Mouse (Mus musculus) midbrain, postnatal 0 days (tissue): ENCODE measurements around the gene Zfp385a. TPM values are rescaled to one million over a fixed set of nuclear protein-coding genes. Genes with fewer than 3 reads are reported as not detected.

Source experiments
- ATAC-seq: fragments of 200-750 bp; cut with Nextera tagmentation; 2 replicates; pipeline ENCODE4 v1.8.0; 2017; ENCODE audit warnings: moderate number of reproducible peaks, mild to moderate bottlenecking, moderate TSS enrichment, moderate library complexity; ENCODE audit not compliant: low FRiP score
- DNase-seq: peaks from one replicate; pipeline ENCODE4 v3.0.0-alpha.2; 2015; ENCODE audit warnings: low spot score
- H3K27ac ChIP-seq: fragments of 300-500 bp; sonication (generic); 2 replicates; pipeline ENCODE4 v1.5.1; 2014; ENCODE audit warnings: low read depth, mild to moderate bottlenecking, low read length, mixed read lengths
- H3K27me3 ChIP-seq: fragments of 300-500 bp; sonication (generic); 2 replicates; pipeline ENCODE4 v1.6.1; 2014; ENCODE audit warnings: low read length, control low read depth, mixed read lengths; ENCODE audit not compliant: insufficient read depth
- H3K36me3 ChIP-seq: fragments of 300-500 bp; sonication (generic); 2 replicates; pipeline ENCODE4 v1.6.1; 2014; ENCODE audit warnings: low read length, control low read depth, mixed read lengths; ENCODE audit not compliant: insufficient read depth
- H3K4me1 ChIP-seq: fragments of 300-500 bp; sonication (generic); 2 replicates; pipeline ENCODE4 v1.6.1; 2014; ENCODE audit warnings: mild to moderate bottlenecking, control low read depth, antibody characterized with exemption, low read length, mixed read lengths; ENCODE audit not compliant: insufficient read depth
- H3K4me2 ChIP-seq: fragments of 300-500 bp; sonication (generic); 2 replicates; pipeline ENCODE4 v1.6.1; 2014; ENCODE audit warnings: low read depth, mild to moderate bottlenecking, low read length, mixed read lengths; ENCODE audit not compliant: poor library complexity, severe bottlenecking
- H3K4me3 ChIP-seq: fragments of 300-500 bp; sonication (generic); 2 replicates; pipeline ENCODE4 v1.5.1; 2014; ENCODE audit warnings: low read depth, mild to moderate bottlenecking, low read length, moderate library complexity
- H3K9ac ChIP-seq: fragments of 300-500 bp; sonication (generic); replicated peaks from 2 replicates; pipeline ENCODE4 v1.6.1; 2014; ENCODE audit warnings: mild to moderate bottlenecking, low read length, moderate library complexity, mixed read lengths; ENCODE audit not compliant: poor library complexity, severe bottlenecking
- H3K9me3 ChIP-seq: fragments of 300-500 bp; sonication (generic); 2 replicates; pipeline ENCODE4 v1.6.1; 2016; ENCODE audit warnings: low read length, control low read depth
- CTCF ChIP-seq: IDR thresholded peaks from 2 replicates; pipeline ENCODE4 v1.5.1; 2016; ENCODE audit warnings: antibody characterized with exemption, mild to moderate bottlenecking
- WGBS: fragments of 180-500 bp; shearing (Covaris S2); extraction: QIAGEN DNeasy Blood & Tissue Kit; methylation state at CpG from one replicate; pipeline ENCODE4 v1.1.7; 2014; 5-methylcytosine and 5-hydroxymethylcytosine counted together
- polyA plus RNA-seq: library from polyadenylated mRNA; unstranded; fragments of >200 nt; fragmentation: Nextera tagmentation; extraction: Ambion mirVana; gene quantifications from 2 replicates; pipeline ENCODE4 v1.2.1, GENCODE M21; 2015
- total RNA-seq: library from RNA; depleted of rRNA; stranded (reverse); fragments of >200 nt; gene quantifications from 2 replicates; pipeline ENCODE4 v1.2.3, GENCODE M21; 2014

The Zfp385a gene
- total and polyA plus RNA-seq, 2 experiments from 2014 or later: 22.0 to 26.9 TPM

DNA sequence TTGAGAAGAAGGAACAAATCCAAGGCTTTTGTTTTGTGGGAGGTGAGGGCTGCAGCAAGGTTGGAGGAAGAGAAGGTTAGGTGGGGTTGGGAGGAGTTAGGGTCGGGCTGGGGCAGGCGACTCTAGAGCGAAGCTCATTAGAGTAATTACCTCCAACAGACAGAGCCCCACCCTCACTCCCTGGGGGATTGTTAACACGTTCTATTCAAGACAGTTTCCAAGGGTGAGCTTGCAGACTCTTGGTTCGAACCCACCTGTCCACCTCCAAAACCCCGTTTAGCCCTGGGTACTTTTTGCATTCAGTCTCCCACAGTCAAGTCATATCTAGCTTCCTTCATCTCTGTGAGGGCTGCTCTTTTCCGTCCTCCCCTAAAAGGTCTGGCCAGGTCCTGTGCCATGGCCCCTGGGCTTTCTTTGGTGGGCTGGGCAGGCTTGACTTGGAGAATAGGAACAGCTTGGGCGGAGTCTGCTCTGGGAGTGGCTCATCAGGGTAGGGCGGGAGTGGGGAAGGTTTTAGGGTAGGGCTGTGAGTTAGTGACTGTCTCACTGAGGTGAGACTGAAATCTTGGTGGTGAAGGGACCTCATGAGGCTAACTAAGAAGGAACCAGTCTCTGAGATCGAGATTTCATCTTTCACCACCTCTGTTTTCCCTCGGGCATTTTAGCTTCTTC is 2.8 kb downstream of the Zfp385a start:
- no peak overlapping the region for H3K27ac ChIP-seq
- DNase-seq: no peak
- H3K9me3 ChIP-seq: no peaks in the 10 kb centered on the region
- no peak for ATAC-seq
- WGBS: 32% methylated on average over 11 of the region's 11 CpGs
- 0 out of 2 replicates have a peak, but pooled peaks cover 4% of the 10 kb centered on the region for H3K36me3 ChIP-seq
- H3K4me1 ChIP-seq: peaks cover 22% of the 10 kb centered on the region
- no peak overlapping the region for H3K9ac ChIP-seq
- H3K4me3 ChIP-seq: no peak overlapping the region
- H3K4me2 ChIP-seq: no peak overlapping the region
- no peak for TF ChIP-seq CTCF
- no peaks in the 10 kb centered on the region for H3K27me3 ChIP-seq

DNA sequence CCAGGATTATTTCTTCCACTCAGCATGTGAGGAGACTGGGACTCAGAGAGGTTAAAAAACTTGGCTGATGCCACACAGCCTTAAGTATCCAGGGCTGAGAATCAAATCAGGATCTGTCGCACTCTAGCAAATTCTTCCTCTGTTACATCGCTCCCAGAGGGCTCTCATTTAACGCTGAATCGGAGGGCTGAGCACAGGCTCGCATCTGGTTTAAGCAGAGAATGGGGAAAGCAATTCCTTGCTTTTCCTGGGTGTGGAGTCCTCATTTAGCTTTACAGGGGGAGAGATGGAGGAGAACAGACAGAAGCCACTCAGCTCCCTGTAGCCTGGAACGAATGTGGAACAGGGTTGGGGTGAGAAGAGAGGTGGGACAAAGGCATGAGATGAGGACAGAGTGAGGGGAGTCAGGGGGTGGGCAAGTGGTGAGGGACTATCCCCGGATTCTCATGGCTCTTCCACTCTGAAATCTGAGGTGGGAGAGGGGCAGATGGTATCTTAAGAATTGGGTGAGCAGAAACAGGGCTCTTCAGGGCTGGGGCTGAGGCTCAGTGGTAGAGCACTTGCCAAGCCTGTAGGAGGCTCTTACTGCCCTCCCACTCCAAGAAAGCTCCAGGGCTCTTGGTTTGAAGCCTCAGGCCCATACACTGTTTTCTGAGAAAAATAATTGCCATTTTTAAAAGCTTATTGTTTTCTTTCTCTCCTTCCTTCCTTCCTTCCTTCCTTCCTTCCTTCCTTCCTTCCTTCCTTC is 4.2 kb downstream of the Zfp385a start:
- Histone ChIP-seq H3K27me3 (no peaks in the 10 kb centered on the region), H3K4me3 (no peak overlapping the region), H3K9ac (no peak overlapping the region), H3K4me2 (no peak overlapping the region), H3K27ac (0 out of 2 replicates have a peak overlapping the region, but pooled peaks have one; percentile 38), H3K9me3 (no peaks in the 10 kb centered on the region), H3K36me3 (0 out of 2 replicates have a peak, but pooled peaks cover 4% of the 10 kb centered on the region), H3K4me1 (peaks cover 22% of the 10 kb centered on the region)
- ATAC-seq (no peak), DNase-seq (no peak)
- TF ChIP-seq CTCF: no peak
- WGBS: 24% methylated on average over 7 of the region's 7 CpGs

DNA sequence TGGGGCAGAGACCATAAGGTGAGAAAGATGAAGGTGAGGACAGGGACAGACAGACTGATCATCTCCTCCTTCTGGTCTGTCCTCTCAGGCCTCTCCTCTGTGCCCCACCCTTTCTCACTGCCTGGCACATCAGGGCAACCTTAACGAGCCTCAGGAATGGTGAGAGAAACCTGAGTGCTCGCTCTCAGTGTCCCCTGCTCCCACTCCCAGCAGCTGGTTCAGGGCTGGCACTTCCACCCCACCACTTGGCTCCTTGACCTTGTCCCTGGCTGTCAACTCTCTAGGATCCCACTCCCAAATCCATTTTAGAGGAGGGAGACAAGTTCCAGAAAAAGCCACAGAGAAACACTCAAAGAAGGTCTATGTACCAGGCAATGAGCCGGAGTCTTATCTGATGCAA is 4.9 kb downstream of the Zfp385a start:
- Histone ChIP-seq H3K27ac (peak overlapping the region; percentile 38; the same call in 1 of the 2 replicates), H3K4me2 (no peak overlapping the region), H3K9ac (no peak overlapping the region), H3K36me3 (0 out of 2 replicates have a peak, but pooled peaks cover 4% of the 10 kb centered on the region), H3K4me3 (no peak overlapping the region), H3K9me3 (no peaks in the 10 kb centered on the region), H3K27me3 (no peaks in the 10 kb centered on the region), H3K4me1 (peaks cover 22% of the 10 kb centered on the region)
- no peak for TF ChIP-seq CTCF
- ATAC-seq (no peak), DNase-seq (no peak)
- WGBS: 64% methylated on average over 3 of the region's 3 CpGs

DNA sequence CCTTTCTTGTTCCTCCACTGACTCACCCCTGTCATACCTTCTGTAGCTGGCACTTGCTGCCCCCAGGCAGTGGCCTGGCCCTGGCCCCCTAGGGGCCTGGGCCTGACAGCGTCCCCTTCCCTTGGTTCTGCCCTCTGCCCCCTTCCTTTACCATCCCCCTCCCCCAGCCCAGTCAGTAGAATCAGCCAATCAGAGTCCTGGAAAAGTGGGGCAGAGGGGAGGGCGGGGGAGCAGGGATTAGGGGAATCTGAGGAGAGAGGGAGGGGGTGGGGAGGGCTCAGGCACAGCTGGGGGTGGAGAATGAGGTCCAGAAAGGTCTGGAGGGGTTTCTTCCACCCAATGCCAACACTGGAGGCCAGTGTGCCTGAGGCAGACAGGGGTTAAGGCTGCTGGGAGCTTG is 5.7 kb downstream of the Zfp385a start:
- DNase-seq (no peak), ATAC-seq (no peak)
- H3K36me3 ChIP-seq: 0 out of 2 replicates have a peak, but pooled peaks cover 4% of the 10 kb centered on the region
- no peak overlapping the region for H3K4me2 ChIP-seq
- peaks cover 21% of the 10 kb centered on the region for H3K4me1 ChIP-seq
- H3K9me3 ChIP-seq: no peaks in the 10 kb centered on the region
- no peak for TF ChIP-seq CTCF
- no peak overlapping the region for H3K4me3 ChIP-seq
- no peak overlapping the region for H3K9ac ChIP-seq
- H3K27ac ChIP-seq: no peak overlapping the region
- WGBS: 5% methylated on average over 1 of the region's 2 CpGs
- H3K27me3 ChIP-seq: no peaks in the 10 kb centered on the region

DNA sequence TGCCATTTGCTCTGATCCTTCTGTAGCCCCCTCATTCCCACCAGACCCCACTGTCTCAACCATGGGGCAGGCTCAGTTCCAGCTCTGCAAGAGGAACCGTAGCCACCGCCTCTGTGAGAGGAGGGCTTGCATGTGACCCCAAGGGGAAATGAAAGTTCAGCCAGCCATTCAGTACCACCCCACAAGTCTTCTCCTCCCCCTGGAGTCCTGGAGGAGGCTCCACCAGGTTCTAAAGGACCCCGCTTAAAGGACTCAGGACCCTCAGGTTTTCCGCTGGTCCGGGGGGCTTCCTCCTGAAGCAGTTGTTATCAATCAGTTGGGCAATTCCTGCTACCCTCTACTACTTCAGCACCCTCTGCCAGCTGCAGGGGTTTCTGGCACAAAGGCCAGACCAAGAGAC is 6.2 kb downstream of the Zfp385a start:
- H3K27me3 ChIP-seq: no peaks in the 10 kb centered on the region
- WGBS: 45% methylated on average over 5 of the region's 5 CpGs
- H3K9ac ChIP-seq: 0 out of 2 replicates have a peak overlapping the region, but pooled peaks have one; percentile 19
- H3K4me3 ChIP-seq: no peak overlapping the region
- no peaks in the 10 kb centered on the region for H3K9me3 ChIP-seq
- H3K27ac ChIP-seq: no peak overlapping the region
- TF ChIP-seq CTCF: no peak
- 0 out of 2 replicates have a peak, but pooled peaks cover 4% of the 10 kb centered on the region for H3K36me3 ChIP-seq
- peaks cover 20% of the 10 kb centered on the region for H3K4me1 ChIP-seq
- no peak for ATAC-seq
- no peak overlapping the region; the same call in 1 of the 2 replicates for H3K4me2 ChIP-seq
- DNase-seq: no peak
